Mouse (Mus musculus) heart, adult 2 months (tissue): ENCODE measurements at regions not wholly inside any gene's neighbourhood (a gene's known extent, or its start where the extent isn't known, plus 50 kb on each side); places are given as distances from the start of the nearest gene placed in this dataset.

Source experiments
- CTCF ChIP-seq: fragments of 200-600 bp; IDR thresholded peaks from 2 replicates; pipeline ENCODE4 v1.8.1; 2022; ENCODE audit warnings: antibody characterized with exemption, mild to moderate bottlenecking, moderate library complexity
- EP300 ChIP-seq: fragments of 200-500 bp; IDR thresholded peaks from 2 replicates; pipeline ENCODE4 v1.6.1; 2011; ENCODE audit warnings: low read depth, low read length, control low read depth; ENCODE audit not compliant: insufficient read depth

DNA sequence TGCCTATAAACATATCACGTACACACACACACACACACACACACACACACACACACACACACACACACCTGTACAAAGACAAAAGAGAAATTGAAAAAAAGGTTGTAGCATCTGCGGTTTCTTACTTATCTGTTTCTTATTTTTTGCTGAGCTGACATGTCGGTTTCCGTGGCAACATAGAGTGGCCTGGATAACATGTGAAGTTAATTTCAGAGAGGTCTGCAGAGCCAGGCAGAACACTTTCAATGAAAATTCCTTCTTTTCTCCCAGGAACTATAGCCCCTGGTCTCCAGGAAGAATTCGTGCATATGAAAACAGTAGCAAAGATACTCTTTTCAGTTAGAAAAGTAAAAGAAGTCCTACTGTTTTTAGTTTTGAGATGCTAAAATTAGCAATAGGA lies 213.4 kb downstream of the Trib2 start:
- TF ChIP-seq CTCF = no peak
- no peak for TF ChIP-seq EP300
